Mouse (Mus musculus): ENCODE data around the gene Hilpda. TPM values are rescaled to one million over a fixed set of nuclear protein-coding genes. Genes with fewer than 3 reads are reported as not detected.

Gene Hilpda
- 30.9 and 31.6 TPM in 2 replicates for polyA plus RNA-seq (2012; rRNA removed)

GRCm38 (mm10) chr6:29272312-29273072, at the start of gene Hilpda:
Hilpda (plus strand) TSS chr6:29272488.

GRCm38 (mm10) chr6:29279293-29279692, 7.0 kb downstream of the Hilpda start, which contains the start of gene Fam71f2:
Fam71f2 (plus strand) TSS chr6:29279593.

GRCm38 (mm10) chr6:29318879-29319278, 46.6 kb downstream of the Hilpda start, which contains the start of gene Fam71f1:
Fam71f1 (plus strand) TSS chr6:29319140.

Other genes starting within 250 kb of the Hilpda start
- not detected in 2 replicates for gene Lep, start 212.3 kb upstream of the Hilpda start, polyA plus RNA-seq (2012; rRNA removed)
- 76.3 and 83.3 TPM in 2 replicates for gene Rbm28, start 107.5 kb upstream of the Hilpda start, polyA plus RNA-seq (2012; rRNA removed)
- 6.1 and 6.6 TPM in 2 replicates for gene Prrt4, start 92.9 kb upstream of the Hilpda start, polyA plus RNA-seq (2012; rRNA removed)
- 48.2 and 52.4 TPM in 2 replicates for gene Impdh1, start 56.1 kb upstream of the Hilpda start, polyA plus RNA-seq (2012; rRNA removed)
- 1.6 and 2.6 TPM in 2 replicates for gene Fam71f2, start 7.1 kb downstream of the Hilpda start, polyA plus RNA-seq (2012; rRNA removed)
- 0.10 TPM in 1 of 2 replicates, not detected in the other for gene Fam71f1, start 46.7 kb downstream of the Hilpda start, polyA plus RNA-seq (2012; rRNA removed)
- gene Calu, start 75.6 kb downstream of the Hilpda start, polyA plus RNA-seq (2012; rRNA removed) = 124 and 173 TPM in 2 replicates
- gene Opn1sw, start 116.0 kb downstream of the Hilpda start, polyA plus RNA-seq (2012; rRNA removed) = 0.28 and 0.85 TPM in 2 replicates
- gene Ccdc136, start 123.8 kb downstream of the Hilpda start, polyA plus RNA-seq (2012; rRNA removed) = 54.3 and 55.3 TPM in 2 replicates
- gene Flnc, start 160.8 kb downstream of the Hilpda start, polyA plus RNA-seq (2012; rRNA removed) = 4.3 and 10.9 TPM in 2 replicates
- gene Atp6v1f, start 195.2 kb downstream of the Hilpda start, polyA plus RNA-seq (2012; rRNA removed) = 291 and 330 TPM in 2 replicates
- gene Atp6v1fnb, start 198.9 kb downstream of the Hilpda start, polyA plus RNA-seq (2012; rRNA removed) = 0.20 and 0.39 TPM in 2 replicates
- gene Kcp, start 235.5 kb downstream of the Hilpda start, polyA plus RNA-seq (2012; rRNA removed) = 34.5 and 54.4 TPM in 2 replicates